Mouse (Mus musculus) left cerebral cortex, adult 8-10 months (tissue): ENCODE measurements around the gene Mcl1. TPM values are rescaled to one million over a fixed set of nuclear protein-coding genes. Genes with fewer than 3 reads are reported as not detected.
"Not testable (repeated sequence)": the region's sequence is repeated elsewhere in the genome, so short reads cannot be mapped to it uniquely, and the experiment has no call there.

Experiments used
- DNase-seq, 2 experiments: peaks; one replicate each; pipeline ENCODE4 v3.0.0; 2022; ENCODE audit warnings: low spot score in 2 of 2
- total RNA-seq, 4 experiments: library from RNA; stranded (reverse); gene quantifications; 2 replicates each; pipeline ENCODE4 v1.2.4; 2022

Gene Mcl1
- total RNA-seq, 4 experiments from 2014 or later = 47.2 to 59.6 (median 54.3) TPM

DNA sequence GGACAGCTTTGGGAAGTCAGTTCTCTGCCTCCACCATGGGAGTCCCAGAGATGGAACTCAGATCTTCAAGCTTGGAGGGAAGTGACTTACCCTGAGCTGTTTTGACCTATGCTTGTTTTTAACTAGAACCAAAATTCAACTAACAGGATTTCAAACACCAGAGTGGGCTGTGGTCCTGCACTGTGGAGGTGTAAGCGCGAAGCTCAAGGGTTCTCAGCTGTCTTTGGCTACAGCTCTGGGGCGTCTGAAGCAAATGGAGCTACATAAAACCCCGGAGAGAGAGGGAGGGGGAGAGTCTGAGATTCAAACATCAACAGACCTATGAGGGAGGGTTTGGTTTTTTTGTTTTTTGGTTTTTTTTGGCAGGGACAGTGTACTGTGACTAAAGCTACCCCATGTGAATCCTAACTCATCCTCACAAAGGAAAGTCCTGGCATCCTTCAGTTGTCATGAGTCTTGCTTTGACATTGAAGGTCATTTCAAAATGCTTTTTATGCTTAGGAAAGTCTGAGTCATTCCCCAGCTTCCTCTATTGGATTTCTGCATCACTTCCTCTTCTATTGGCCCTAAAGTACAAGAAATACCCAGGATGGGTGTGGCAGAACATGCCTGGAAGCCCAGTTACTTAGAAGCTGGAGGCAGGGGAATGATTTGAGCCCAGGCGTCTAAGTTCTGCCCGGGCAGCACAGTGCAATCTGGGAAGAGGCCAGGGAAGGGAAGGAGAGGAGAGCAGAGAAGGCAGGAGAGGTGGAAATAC lies 8.1 kb upstream of the Mcl1 start:
- no peak for DNase-seq

DNA sequence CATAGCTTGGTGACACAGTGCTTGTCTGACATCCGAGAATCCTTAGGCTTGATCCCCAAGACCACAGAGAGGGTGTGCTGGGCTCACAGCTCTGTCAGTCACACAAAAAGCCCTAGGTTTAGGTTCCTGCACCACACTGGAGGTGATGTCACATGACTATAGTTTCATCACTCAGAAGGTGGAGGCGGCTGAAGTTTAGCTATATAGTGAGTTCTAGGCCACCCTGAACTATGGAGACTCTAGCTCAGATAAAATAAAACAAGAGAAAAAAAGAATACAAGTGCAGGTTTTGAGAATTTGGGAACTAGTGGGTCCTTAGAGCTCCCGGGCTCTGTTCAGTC lies 7.6 kb upstream of the Mcl1 start:
- DNase-seq = no peak

DNA sequence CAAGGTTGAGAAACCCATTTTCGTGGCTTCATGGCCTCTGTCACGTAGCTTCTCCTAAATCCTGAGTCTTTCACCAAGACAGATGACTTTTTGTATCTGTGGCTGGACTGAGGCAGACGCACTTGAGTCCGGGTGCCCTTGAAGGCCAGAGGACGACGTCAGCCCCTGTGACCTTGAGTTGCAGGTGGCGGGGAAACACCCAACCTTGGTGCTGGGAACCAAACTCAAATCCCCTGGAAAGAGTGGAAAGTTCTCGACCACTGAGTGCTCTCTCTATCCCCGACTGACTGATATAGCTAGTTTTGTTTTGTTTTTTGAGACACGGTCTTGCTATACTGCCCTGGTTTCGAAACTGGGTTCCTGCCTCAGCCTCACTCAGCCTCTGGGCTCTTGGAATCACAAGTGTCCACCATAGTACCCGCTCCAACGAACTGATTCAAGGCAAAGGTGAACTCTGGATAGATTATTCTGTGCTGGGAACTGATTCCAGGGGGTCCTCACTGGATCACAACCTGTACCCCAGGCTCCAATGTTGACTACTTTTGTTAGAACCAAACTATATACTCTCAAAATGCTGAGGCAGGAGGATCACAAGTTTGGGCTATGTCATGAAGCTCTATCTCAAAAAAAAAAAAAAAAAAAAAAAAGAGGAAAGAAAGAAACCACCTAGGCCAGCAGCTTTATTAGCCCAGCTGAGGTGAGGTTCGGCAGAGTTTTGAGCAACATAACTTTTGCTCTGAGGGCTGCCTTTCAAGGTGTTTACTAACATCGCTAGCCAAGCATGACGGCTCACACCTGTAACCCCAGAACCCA lies 7.0 kb upstream of the Mcl1 start:
- no peak for DNase-seq

DNA sequence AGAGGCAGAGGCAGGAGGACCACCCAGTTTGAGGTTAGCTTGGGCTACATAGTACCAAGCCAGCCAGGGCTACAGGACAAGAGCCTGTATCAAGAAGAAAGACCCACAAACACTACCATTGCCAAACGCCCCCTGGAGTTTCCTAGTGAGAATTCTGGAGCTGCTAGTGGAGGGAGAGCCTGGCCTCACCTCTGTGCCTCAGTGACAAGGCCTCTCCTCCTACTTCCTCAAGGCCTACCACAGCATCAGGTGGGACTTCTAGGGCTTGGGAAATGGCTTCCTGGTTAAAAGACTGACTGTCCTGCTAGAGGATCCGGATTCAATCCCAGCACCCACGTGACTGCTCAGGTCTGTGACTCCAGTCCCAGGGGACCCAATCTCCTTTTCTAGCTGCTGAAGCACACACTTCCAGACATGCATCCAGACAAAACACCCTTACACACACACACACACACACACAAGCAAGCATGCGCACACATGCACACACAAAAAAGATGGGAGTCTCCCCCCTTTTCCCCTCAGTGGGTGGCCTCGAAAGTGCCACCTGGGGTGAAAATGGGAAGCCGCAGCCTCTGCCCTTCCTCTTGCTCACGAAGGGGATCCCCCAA lies 6.3 kb upstream of the Mcl1 start:
- DNase-seq = no peak

DNA sequence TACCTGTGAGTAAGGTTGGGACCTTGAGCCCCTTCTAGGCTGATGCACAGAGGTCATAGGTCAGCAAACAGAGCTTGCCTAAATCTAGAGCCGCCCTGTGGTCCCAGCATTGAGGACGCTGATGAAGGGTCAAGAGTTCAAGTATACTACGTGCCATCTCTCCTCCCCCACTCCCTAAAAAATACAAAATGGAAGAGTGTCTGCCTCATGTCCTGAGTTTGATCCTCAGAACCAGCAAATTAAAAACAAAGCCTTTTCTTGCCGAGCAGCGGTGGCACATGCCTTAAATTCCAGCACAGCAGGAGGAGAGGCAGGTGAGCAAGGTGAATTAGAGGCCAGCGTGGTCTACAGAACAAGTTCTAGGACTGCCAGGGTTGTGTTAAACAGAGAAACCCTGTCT lies 5.7 kb upstream of the Mcl1 start:
- no peak for DNase-seq

DNA sequence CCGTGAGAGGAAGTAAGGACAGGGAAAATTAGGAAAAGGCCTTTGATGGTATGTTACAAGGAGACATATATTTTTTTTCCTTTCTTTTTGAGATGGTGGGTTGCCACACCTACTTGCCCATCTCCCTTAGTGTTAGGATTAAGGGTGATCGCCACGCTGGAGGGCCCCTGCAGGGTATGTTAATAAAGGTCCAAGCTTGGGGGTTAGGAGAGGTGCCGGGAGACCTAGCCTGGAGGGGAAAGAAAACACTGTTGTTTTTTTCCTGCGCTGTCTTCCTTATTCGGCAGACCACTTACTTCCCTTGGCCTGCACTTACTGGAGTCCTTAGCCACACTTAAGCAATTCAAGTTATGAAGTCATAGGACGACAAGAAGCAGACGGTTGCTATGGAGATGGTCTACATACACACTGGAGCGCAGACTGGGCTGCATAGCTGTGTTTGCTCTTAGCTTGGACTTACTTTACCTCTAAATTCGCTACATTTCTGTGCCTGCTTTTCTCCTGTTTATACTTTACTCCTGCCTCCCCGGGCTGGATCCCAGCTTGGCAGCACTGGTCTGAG lies 5.0 kb upstream of the Mcl1 start:
- DNase-seq = no peak

DNA sequence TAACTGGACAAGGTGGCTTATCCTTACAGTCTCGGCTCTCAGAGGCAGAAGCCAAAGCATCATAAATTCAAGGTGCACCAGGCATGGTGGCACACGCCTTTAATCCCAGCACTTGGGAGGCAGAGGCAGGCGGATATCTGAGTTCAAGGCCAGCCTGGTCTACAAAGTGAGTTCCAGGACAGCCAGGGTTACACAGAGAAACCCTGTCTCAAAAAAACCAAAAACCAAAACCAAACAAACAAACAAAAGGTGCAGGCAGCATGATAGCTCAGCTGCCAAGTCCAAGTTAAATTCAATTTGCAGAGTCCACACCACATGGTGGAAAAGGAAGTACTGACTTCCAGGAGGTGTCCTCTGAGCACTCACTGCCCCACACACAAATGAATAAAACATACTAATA lies 4.2 kb upstream of the Mcl1 start:
- DNase-seq = not testable (repeated sequence)

DNA sequence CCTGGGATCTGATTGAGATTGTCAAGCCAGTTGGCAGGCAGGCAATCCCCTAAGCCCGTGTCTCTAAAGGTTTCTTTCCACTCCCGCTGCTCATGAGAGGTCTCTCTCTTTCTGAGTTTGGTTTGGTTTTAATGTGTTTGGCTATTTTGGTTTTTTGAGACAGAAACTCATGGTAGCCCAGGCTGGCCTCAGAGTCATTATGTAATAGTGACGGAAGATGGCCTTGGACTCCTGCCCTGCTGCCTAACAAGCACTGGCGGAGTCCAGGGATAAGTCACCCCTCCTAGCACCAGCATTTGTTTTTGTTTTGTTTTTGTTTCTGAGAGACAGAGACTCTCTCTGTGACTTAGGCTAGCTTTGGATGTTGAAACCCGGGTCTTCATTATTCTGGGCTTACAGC lies 3.2 kb upstream of the Mcl1 start:
- no peak for DNase-seq

DNA sequence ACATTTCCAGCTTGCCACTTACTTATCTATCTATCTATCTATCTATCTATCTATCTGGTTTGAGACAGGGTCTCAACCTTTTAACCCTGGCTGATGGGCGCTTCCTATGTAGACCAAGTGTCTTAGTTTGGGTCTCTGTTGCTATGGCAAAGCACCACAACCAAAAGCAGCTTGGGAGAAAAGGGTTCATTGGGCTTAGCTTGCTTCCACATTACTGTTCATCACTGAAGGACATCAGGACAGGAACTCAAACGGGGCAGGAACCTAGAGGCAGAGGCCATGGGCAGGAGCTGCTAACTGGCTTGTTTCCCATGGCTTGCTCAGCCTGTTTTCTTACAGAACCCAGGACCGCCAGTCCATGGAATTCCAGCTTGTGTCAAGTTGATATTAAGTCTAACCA lies 1.5 kb upstream of the Mcl1 start:
- no peak for DNase-seq

DNA sequence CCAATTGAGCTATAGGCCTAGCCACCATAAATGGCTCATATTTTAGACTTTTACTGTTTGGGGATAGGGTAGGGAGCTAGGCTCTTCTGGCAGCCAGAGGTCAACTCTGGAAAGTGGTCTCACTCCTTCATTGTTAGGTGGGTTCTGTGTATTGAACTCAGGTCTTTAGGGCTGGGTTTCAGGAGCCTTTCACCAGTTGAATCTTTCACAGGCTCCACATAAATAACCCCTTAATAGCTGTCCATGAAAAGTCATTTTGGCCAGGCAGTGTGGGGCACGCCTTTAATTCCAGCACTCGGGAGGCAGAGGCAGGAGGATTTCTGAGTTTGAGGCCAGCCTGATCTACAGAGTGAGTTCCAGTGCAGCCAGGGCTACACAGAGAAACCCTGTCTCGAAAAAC lies 877 bp upstream of the Mcl1 start:
- DNase-seq = no peak

DNA sequence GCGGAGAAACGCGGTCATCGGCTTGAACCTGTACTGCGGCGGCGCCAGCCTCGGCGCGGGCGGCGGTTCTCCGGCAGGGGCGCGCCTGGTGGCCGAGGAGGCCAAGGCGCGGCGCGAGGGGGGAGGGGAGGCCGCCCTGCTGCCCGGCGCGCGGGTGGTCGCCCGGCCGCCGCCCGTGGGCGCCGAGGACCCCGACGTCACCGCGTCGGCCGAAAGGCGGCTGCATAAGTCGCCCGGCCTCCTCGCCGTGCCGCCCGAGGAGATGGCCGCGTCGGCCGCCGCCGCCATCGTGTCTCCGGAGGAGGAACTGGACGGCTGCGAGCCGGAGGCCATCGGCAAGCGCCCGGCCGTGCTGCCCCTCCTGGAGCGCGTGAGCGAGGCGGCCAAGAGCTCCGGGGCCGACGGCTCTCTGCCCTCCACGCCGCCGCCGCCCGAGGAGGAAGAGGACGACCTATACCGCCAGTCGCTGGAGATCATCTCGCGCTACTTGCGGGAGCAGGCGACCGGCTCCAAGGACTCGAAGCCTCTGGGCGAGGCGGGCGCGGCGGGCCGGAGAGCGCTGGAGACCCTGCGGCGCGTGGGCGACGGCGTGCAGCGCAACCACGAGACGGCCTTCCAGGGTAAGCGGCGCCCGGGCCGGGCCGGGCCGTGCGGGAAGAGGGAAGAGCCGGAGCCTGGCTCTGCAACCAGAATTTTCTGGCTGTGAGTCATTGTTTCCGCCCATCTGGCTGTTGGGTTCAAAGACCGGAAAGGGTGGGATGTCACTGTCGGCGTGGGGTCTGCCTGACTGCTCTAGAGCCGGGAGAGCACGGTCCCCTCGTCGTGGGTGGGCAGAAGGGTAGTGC lies 502 bp downstream of the Mcl1 start:
- DNase-seq = peak; percentile 39 to 45

DNA sequence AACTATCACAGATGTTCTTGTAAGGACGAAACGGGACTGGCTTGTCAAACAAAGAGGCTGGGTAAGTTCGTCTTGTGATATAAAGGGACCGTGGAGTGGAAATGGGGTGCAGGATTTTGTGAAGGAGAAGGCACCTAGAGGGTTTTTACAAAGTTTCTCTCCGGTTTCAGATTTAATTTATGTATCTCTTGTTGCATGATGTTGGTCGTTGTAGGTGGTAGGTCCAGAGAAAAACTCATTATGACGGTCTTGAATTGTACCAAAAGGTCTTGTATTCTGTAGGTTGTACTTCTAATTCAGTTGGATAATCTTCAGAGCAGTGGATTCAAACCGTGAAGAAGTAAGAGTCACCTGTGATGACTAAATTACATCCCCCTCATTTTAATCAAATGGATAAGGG lies 1.4 kb downstream of the Mcl1 start:
- DNase-seq = no peak

DNA sequence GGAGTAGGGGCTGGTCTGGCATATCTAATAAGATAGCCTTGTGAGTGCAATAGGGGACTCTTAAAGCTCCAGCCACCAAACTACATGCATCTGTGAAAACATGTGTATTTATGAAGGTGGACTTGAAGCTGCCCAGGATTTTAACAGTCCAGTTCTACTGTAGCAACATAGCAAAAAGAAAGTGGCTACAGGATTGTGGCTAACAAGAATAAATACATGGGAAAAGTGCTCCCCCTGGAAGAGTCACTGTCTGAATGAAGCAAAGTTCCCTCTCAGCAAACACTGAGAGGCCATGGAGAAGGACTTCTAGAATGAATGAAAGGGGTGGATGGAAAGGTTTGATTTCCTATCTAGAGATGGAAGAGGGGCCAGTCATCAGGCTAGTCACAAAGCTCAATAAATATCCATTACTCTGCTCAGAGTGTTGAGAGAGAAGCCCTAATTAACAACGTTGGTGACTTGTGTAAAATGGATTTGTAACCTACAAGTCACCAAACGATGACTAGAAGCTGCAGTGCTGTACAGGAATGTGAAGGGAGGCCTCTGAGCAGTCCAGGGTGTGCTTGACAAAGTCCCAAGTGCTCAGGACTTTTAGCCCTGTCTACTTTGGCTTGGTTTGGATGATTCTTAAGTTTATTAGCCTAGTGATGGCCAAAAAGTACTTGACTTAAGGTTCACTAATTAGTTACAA lies 2.3 kb downstream of the Mcl1 start:
- no peak for DNase-seq

DNA sequence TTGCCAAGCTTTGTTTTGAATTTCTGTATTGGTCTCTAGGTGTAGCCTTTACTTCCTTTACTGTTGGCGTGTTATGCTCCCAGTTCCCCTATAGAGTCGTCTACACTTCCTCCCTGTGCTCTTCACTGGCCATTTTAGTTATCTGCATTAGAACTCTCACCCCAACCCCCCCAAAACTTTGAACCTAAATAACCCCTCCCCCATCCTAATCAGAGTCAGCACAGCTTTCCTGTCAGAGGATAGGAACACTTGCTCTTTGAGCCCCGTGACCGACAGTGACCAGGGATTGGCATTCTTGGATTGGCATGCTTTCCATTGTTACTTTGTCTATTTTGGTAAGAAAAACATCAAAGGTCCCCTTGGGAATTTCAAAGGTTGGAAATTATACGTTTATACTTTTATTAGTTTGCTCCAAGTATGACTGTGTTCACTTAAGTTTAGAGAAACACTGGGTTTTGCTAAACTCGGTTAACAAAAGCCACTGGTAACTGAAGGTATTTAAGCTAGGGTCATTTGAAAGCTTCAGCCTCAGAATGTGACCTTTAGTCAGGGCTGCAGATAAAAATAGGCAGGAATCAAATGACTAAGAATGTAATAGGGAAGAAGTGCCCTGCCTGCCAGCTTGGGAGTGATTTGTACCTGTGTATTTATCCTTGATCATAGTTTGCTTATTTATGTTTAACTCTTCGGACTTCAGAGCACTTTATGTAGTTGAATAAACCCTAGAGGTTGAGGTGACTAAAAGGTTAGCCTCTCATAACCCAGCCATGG lies 3.5 kb downstream of the Mcl1 start:
- no peak for DNase-seq

DNA sequence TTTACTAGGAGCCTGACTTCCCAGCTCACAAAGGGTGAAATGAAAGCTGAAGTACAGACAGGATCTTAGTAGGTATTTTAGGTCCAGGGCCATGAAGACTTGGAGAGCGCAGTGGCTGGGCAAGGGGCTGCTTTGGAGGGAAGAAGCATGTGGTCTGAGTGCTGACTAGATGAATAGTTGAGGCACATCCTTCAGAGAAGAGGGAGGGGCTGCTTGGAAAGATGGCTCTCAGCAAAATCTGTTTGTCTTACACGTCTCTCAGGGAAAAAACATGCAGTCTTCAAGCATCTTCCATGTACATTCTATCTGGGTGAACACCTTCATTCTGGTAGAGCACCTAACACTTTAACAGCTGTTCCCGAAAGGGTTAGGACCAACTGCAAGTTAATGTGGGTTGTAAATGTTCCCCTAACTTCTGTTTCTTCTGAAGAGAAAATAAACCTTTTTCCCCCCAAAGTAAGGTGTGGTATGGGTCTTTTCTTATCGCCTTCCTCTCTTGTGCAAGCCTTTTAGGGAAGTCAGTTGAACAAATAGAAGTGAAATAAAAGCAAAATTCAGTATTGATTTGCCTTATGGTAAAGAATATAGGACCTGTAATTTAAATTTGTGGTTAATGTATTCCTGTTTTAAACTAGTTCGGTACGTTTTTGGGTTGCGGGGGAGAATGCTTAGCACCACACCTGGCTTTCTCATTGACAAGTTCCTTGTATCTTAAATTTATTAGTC lies 4.3 kb downstream of the Mcl1 start:
- no peak for DNase-seq

DNA sequence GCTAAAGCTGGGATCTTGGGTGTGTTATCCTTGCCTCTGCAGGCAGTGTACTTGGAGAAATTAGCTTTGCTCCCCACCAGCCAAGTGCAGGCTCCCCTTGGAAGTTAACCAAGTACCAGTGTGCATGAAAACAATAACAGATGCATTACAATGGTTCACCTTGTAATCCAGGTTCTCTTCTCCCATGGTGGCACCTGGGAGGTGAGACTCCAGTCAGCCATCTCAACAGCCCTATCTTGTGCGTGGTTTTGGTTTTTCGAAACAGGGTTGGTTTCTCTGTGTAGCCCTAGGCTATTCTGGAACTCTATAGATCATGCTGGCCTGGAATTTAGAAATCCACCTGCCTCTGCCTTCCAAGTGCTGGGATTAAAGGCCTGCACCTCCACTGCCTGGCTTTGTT lies 4.9 kb downstream of the Mcl1 start:
- no peak for DNase-seq

DNA sequence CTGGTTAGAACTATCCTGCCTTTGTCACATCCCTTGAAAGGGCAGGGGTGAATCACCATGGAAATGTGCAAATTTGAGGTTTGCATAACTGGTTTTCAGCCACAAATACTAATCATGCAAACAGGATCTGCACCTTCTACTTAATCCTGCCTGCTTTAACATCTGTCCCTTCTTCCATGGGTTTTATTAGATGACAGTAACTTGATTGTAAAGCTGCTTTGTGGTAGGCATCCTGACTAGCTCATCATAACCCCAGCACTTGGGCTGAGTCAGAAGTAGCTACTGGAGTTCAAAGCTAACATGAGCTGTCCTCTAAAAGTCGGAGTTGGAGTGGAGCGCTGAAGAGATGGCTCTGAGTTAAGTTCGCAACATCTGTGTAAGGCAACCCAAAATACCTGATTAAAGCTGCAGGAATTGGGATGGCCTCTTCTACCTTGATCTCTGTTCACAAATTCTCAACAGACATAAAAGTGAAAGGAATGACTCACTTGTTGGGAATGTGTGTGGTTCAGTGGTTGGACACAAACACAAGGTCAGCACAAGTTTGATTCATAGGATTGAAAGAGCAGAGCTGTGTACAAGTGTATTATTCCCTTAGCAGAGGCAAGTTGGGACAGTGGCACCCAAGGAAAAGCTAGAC lies 5.5 kb downstream of the Mcl1 start:
- no peak for DNase-seq

DNA sequence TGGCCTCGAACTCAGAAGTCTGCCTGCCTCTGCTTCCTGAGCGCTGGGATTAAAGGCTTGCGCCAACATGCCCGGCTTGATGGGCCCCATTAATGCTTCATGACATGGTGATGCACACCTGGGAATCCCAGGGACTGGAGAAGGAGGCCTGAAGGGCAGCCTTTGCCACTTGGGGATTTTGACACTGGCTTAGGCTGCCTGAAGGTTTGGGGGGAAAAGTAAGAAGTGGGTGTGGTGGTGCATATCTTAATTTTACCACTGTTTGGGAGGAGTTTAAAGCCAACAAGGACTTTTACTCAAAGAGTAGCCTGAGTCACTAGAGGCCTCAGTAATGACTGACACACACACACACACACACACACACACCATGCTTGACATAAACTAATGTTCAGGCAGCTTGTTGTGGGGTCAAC lies 6.4 kb downstream of the Mcl1 start:
- no peak for DNase-seq
